Mouse (Mus musculus): ENCODE results near the gene Zfp36.

- TF ChIP-seq CTCF (IDR thresholded peaks at IDR 0.05; ENCODE audit: low read depth, low read length), result no peak
- TF ChIP-seq POLR2A (IDR thresholded peaks at IDR 0.05; ENCODE audit: borderline replicate concordance, low read depth, low read length), result no peak
These were observed 25.5 kb downstream of the Zfp36 start for GRCm38 (mm10) chr7:28354596-28354995.

Data from bone marrow macrophage, adult 2 months (primary cell).